Mouse (Mus musculus) hindbrain, embryonic 13.5 days (tissue): ENCODE measurements around the gene Rab3gap2. TPM values are rescaled to one million over a fixed set of nuclear protein-coding genes. Genes with fewer than 3 reads are reported as not detected.
"Not testable (repeated sequence)": the region's sequence is repeated elsewhere in the genome, so short reads cannot be mapped to it uniquely, and the experiment has no call there.

Source experiments
- ATAC-seq: fragments of 200-750 bp; cut with Nextera tagmentation; 2 replicates; pipeline ENCODE4 v1.8.0; 2017; ENCODE audit warnings: moderate TSS enrichment; ENCODE audit not compliant: low FRiP score
- H3K27ac ChIP-seq: fragments of 300-500 bp; sonication (generic); 2 replicates; pipeline ENCODE4 v1.5.1; 2015; ENCODE audit warnings: inconsistent platforms, mild to moderate bottlenecking, moderate library complexity
- H3K27me3 ChIP-seq: fragments of 300-500 bp; sonication (generic); 2 replicates; pipeline ENCODE4 v1.6.1; 2015; ENCODE audit warnings: mild to moderate bottlenecking, inconsistent platforms
- H3K36me3 ChIP-seq: fragments of 300-500 bp; sonication (generic); 2 replicates; pipeline ENCODE4 v1.6.1; 2015; ENCODE audit warnings: mild to moderate bottlenecking, inconsistent platforms
- H3K4me1 ChIP-seq: fragments of 300-500 bp; sonication (generic); replicated peaks from 2 replicates; pipeline ENCODE4 v1.6.1; 2015; ENCODE audit warnings: inconsistent platforms
- H3K4me2 ChIP-seq: fragments of 300-500 bp; sonication (generic); 2 replicates; pipeline ENCODE4 v1.6.1; 2015; ENCODE audit warnings: inconsistent platforms, mild to moderate bottlenecking, moderate library complexity
- H3K4me3 ChIP-seq: fragments of 300-500 bp; sonication (generic); 2 replicates; pipeline ENCODE4 v1.5.1; 2015; ENCODE audit warnings: mild to moderate bottlenecking, inconsistent platforms
- H3K9ac ChIP-seq: fragments of 300-500 bp; sonication (generic); 2 replicates; pipeline ENCODE4 v1.6.1; 2015; ENCODE audit warnings: mild to moderate bottlenecking, inconsistent platforms
- H3K9me3 ChIP-seq: fragments of 300-500 bp; sonication (generic); 2 replicates; pipeline ENCODE4 v1.6.1; 2016; ENCODE audit warnings: inconsistent platforms
- WGBS: fragments of 180-500 bp; shearing (Covaris S2); methylation state at CpG from one replicate; pipeline ENCODE4 v1.1.7; 2015; 5-methylcytosine and 5-hydroxymethylcytosine counted together
- polyA plus RNA-seq: library from polyadenylated mRNA; unstranded; fragments of >200 nt; fragmentation: Nextera tagmentation; extraction: Ambion mirVana; gene quantifications from 2 replicates; pipeline ENCODE4 v1.2.1, GENCODE M21; 2015

Rab3gap2 gene
- polyA plus RNA-seq, 1 experiment from 2014 or later, result 25.4 TPM

DNA sequence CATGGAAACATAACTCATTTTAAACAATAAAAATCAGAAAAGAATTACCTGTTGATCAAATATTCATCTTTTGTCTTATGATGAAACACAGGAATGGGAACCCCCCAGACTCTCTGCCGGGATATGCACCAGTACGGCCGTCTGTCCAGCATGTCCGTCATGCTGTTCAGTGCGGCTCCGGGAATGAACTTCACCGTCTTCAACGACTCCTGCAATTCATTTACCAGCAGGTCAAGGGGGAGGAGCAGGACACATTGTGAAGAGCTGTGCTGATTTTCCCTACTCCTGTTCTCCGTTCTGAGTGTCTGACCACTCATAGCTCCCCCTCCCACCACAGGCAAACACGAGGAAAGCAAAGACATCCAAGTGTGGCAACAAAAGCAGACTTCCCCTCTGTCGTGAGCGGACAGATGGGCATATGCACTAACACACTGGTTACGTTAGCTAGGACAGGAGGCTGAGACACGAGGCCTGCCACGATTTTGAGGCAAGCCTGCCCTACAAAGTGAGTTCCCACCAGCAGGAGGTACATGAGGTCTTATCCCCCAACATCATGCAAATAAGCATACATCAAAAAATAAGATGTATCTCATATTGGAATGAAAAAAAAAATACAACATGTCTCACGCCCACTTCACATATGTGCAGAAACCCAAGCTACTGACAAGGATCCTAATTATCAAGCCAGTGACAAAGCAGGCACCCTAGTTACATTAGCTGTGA lies 112.1 kb downstream of the Rab3gap2 start:
- no peaks in the 10 kb centered on the region for H3K9me3 ChIP-seq
- ATAC-seq, result no peak
- 86% methylated on average over 16 of the region's 16 CpGs for WGBS
- no peaks in the 10 kb centered on the region for H3K27me3 ChIP-seq
- no peak overlapping the region for H3K4me2 ChIP-seq
- H3K4me1 ChIP-seq, result no peaks in the 10 kb centered on the region
- H3K9ac ChIP-seq, result no peak overlapping the region
- H3K27ac ChIP-seq, result no peak overlapping the region
- H3K4me3 ChIP-seq, result no peak overlapping the region
- H3K36me3 ChIP-seq, result peaks cover 73% of the 10 kb centered on the region

- not testable (repeated sequence) for H3K27ac ChIP-seq, ATAC-seq, H3K9me3 ChIP-seq, H3K27me3 ChIP-seq
- 0 out of 2 replicates have a peak overlapping the region, but pooled peaks have one; percentile 93 for H3K9ac ChIP-seq
- H3K4me3 ChIP-seq, result peak overlapping the region; percentile 82
- H3K4me2 ChIP-seq, result peak overlapping the region; percentile 78
- H3K36me3 ChIP-seq, result peaks cover 39% of the 10 kb centered on the region
- H3K4me1 ChIP-seq, result peaks cover 22% of the 10 kb centered on the region
- 74% methylated on average over 3 of the region's 3 CpGs for WGBS
These were observed 123.9 kb downstream of the Rab3gap2 start for GRCm38 (mm10) chr1:185327754-185328345.

- peak within 1 kb of the TSS; percentile 82 for H3K4me3 ChIP-seq
- H3K9ac ChIP-seq, result peak within 1 kb of the TSS; percentile 93
- H3K27ac ChIP-seq, result peak within 1 kb of the TSS; percentile 94
- H3K36me3 ChIP-seq, result peaks cover 28% of the 10 kb centered on the region
- H3K27me3 ChIP-seq, result no peaks in the 10 kb centered on the region
- ATAC-seq, result peak; percentile 92
- H3K9me3 ChIP-seq, result no peaks in the 10 kb centered on the region
- peak within 1 kb of the TSS; percentile 78 for H3K4me2 ChIP-seq
- under 1% methylated on average over 76 of the region's 76 CpGs for WGBS
- peaks cover 33% of the 10 kb centered on the region for H3K4me1 ChIP-seq
These were observed 125.0 kb downstream of the Rab3gap2 start, which contains the start of gene Iars2 for GRCm38 (mm10) chr1:185328721-185329610. TSS of gene Iars2 (minus strand) at chr1:185329396.

DNA sequence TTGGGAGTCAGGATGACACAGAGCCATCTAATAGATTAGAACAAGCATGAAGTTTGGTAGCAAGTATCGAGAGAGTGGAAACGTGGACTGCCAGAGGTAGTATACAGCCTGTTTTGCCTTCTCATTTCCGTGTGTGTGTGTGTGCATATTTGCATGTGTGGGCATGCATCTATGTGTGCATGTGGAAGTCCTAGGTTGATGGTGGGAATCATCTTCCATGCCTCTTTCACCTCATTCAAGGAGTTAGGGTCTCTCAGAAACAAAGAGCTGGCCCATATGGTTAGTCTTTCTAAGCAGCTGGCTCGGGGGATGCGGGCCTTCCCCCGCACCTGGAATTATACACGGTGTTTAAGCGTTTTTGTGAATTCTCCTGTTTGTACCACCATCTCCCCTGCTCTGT lies 125.9 kb downstream of the Rab3gap2 start:
- H3K9ac ChIP-seq, result no peak overlapping the region
- peak overlapping the region; percentile 82; the same call in 1 of the 2 replicates for H3K4me3 ChIP-seq
- peaks cover 40% of the 10 kb centered on the region for H3K4me1 ChIP-seq
- 0 out of 2 replicates have a peak overlapping the region, but pooled peaks have one; percentile 94 for H3K27ac ChIP-seq
- peak overlapping the region; percentile 78 for H3K4me2 ChIP-seq
- ATAC-seq, result no peak
- no peaks in the 10 kb centered on the region for H3K27me3 ChIP-seq
- no peaks in the 10 kb centered on the region for H3K9me3 ChIP-seq
- 92% methylated on average over 8 of the region's 8 CpGs for WGBS
- peaks cover 20% of the 10 kb centered on the region for H3K36me3 ChIP-seq

GRCm38 (mm10) chr1:185331364-185331763 lies 127.4 kb downstream of the Rab3gap2 start:
- 59% methylated on average over 5 of the region's 5 CpGs for WGBS
- no peak for ATAC-seq
- Histone ChIP-seq H3K9ac (no peak overlapping the region), H3K4me1 (peaks cover 47% of the 10 kb centered on the region), H3K27ac (peak overlapping the region; percentile 87), H3K4me3 (peak overlapping the region; percentile 69), H3K9me3 (no peaks in the 10 kb centered on the region), H3K36me3 (peaks cover 8% of the 10 kb centered on the region), H3K27me3 (no peaks in the 10 kb centered on the region), H3K4me2 (peak overlapping the region; percentile 67)

DNA sequence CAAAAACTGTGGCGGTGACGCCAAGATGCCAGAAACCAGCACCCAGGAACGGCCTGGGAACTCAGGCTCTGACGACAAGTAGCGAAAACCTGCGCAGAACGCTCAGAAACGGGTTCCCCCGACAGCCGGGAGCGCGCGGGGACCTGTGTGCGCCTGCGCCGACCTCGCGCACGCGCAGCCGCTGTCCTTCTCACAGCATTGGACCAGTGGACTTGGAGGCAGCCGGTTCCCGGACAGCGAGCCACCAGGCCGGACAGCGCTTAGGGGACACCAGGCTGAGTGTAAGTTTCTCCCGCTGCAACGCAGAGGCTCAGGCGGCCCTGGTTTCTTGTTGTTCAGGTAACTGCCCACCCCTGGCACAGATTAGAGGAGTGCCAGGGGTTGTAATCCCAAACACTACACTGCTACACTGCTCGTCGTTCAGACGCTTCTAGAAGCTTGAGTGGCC lies 128.1 kb downstream of the Rab3gap2 start, which contains the start of gene Bpnt1:
Bpnt1 (plus strand) TSS at position 167 of the 448 bp plus-strand sequence.
- Histone ChIP-seq H3K27me3 (no peaks in the 10 kb centered on the region), H3K27ac (peak within 1 kb of the TSS; percentile 87), H3K4me3 (peak within 1 kb of the TSS; percentile 69), H3K9ac (peak within 1 kb of the TSS; percentile 81), H3K36me3 (peaks cover 2% of the 10 kb centered on the region; the same call in 1 of the 2 replicates), H3K4me2 (peak within 1 kb of the TSS; percentile 67), H3K4me1 (peaks cover 47% of the 10 kb centered on the region), H3K9me3 (no peaks in the 10 kb centered on the region)
- under 1% methylated on average over 32 of the region's 32 CpGs for WGBS
- peak; percentile 79 for ATAC-seq

- ATAC-seq, result no peak
- Histone ChIP-seq H3K36me3 (0 out of 2 replicates have a peak, but pooled peaks cover 4% of the 10 kb centered on the region), H3K4me3 (no peak overlapping the region), H3K9ac (peak overlapping the region; percentile 39; the same call in 1 of the 2 replicates), H3K27me3 (no peaks in the 10 kb centered on the region), H3K27ac (no peak overlapping the region), H3K4me2 (no peak overlapping the region; the same call in 1 of the 2 replicates), H3K9me3 (no peaks in the 10 kb centered on the region), H3K4me1 (peaks cover 39% of the 10 kb centered on the region)
- WGBS, result 92% methylated on average over 5 of the region's 5 CpGs
These were observed 129.7 kb downstream of the Rab3gap2 start for GRCm38 (mm10) chr1:185333651-185334050.

- Histone ChIP-seq H3K4me2 (no peak overlapping the region), H3K9ac (peak overlapping the region; percentile 39; the same call in 1 of the 2 replicates), H3K9me3 (no peaks in the 10 kb centered on the region), H3K36me3 (peaks cover 7% of the 10 kb centered on the region; the same call in 1 of the 2 replicates), H3K27ac (no peak overlapping the region), H3K27me3 (no peaks in the 10 kb centered on the region), H3K4me1 (peaks cover 38% of the 10 kb centered on the region), H3K4me3 (no peak overlapping the region)
- 90% methylated on average over 4 of the region's 4 CpGs for WGBS
- no peak for ATAC-seq
These were observed 130.2 kb downstream of the Rab3gap2 start for GRCm38 (mm10) chr1:185334136-185334535.

GRCm38 (mm10) chr1:185335231-185335765 lies 131.4 kb downstream of the Rab3gap2 start:
- Histone ChIP-seq H3K27ac (no peak overlapping the region), H3K27me3 (no peaks in the 10 kb centered on the region), H3K4me2 (no peak overlapping the region), H3K9me3 (no peaks in the 10 kb centered on the region), H3K4me1 (peaks cover 31% of the 10 kb centered on the region), H3K36me3 (peaks cover 16% of the 10 kb centered on the region), H3K9ac (peak overlapping the region; percentile 13; the same call in 1 of the 2 replicates), H3K4me3 (no peak overlapping the region)
- ATAC-seq, result no peak
- 74% methylated on average over 6 of the region's 6 CpGs for WGBS
